Mouse (Mus musculus): Measurements from ENCODE around the gene Plpp2.

GRCm38 (mm10) chr10:79537271-79537670 is 3.7 kb upstream of the Plpp2 start:
- no peak for TF ChIP-seq TCF12 (IDR thresholded peaks at IDR 0.05; ENCODE audit: insufficient read depth, poor library complexity, severe bottlenecking)
- TF ChIP-seq MYOG (IDR thresholded peaks at IDR 0.05; ENCODE audit: control insufficient read depth in 1 of 3, insufficient read depth in 1 of 3, insufficient read length in 2 of 3, low read depth in 2 of 3) = peak in 1 of 3 experiments; percentile 19
- peak; percentile 25 for TF ChIP-seq POLR2A (IDR thresholded peaks at IDR 0.05; ENCODE audit: insufficient read length, low read depth)
- no peak for TF ChIP-seq E2F4 (IDR thresholded peaks at IDR 0.05; ENCODE audit: insufficient read depth)

Measured in myocyte (in vitro differentiated cells).